Mouse (Mus musculus) liver, adult 2 months (tissue): ENCODE results near the gene BC067074.

Experiments
- CTCF ChIP-seq: fragments of 200-500 bp; IDR thresholded peaks from 2 replicates; pipeline ENCODE4 v1.5.1; 2011; ENCODE audit warnings: low read depth, low read length, control low read depth
- POLR2A ChIP-seq: fragments of 200-500 bp; IDR thresholded peaks from 2 replicates; pipeline ENCODE4 v1.6.1; 2011; ENCODE audit warnings: low read length, control low read depth; ENCODE audit not compliant: insufficient read depth; ENCODE audit errors: extremely low read depth

- no peak for TF ChIP-seq POLR2A
- TF ChIP-seq CTCF, result no peak
Measured at GRCm38 (mm10) chr13:113267204-113267603, 25.8 kb upstream of the BC067074 start.
